Mouse (Mus musculus) kidney, adult 2 months (tissue): ENCODE data around the gene Srarp. TPM values are rescaled to one million over a fixed set of nuclear protein-coding genes. Genes with fewer than 3 reads are reported as not detected.

Experiments
- DNase-seq: peaks from one replicate; pipeline ENCODE4 v3.0.0; 2021
- H3K27ac ChIP-seq: fragments of 200-500 bp; 2 replicates; pipeline ENCODE4 v1.5.1; 2012; ENCODE audit warnings: low read depth, low read length, control low read depth, inconsistent platforms; ENCODE audit not compliant: insufficient read depth
- H3K27me3 ChIP-seq: fragments of 200-500 bp; replicated peaks from 2 replicates; pipeline ENCODE4 v1.6.1; 2012; ENCODE audit warnings: mild to moderate bottlenecking, moderate library complexity, low read length, inconsistent platforms; ENCODE audit not compliant: control insufficient read depth, insufficient read depth
- H3K36me3 ChIP-seq: fragments of 200-500 bp; 2 replicates; pipeline ENCODE4 v1.6.1; 2012; ENCODE audit warnings: mild to moderate bottlenecking, moderate library complexity, low read length, inconsistent platforms; ENCODE audit not compliant: control insufficient read depth, insufficient read depth
- H3K4me1 ChIP-seq: fragments of 200-500 bp; 2 replicates; pipeline ENCODE4 v1.6.1; 2011; ENCODE audit warnings: low read length; ENCODE audit not compliant: control insufficient read depth, insufficient read depth
- H3K4me3 ChIP-seq: fragments of 200-500 bp; 2 replicates; pipeline ENCODE4 v1.5.1; 2011; ENCODE audit warnings: mild to moderate bottlenecking, low read depth, low read length, control low read depth; ENCODE audit not compliant: insufficient read depth
- CTCF ChIP-seq: fragments of 200-500 bp; conservative IDR thresholded peaks from 2 replicates; pipeline ENCODE4 v1.5.1; 2011; ENCODE audit warnings: low read depth, mild to moderate bottlenecking, control low read depth, low read length, moderate library complexity, mixed read lengths; ENCODE audit not compliant: insufficient read depth, insufficient read length
- POLR2A ChIP-seq: fragments of 200-500 bp; IDR thresholded peaks from one replicate; pipeline ENCODE4 v1.6.1; 2011; ENCODE audit warnings: low read depth, low read length, control low read depth
- WGBS: fragments of 180-500 bp; shearing (Covaris S2); methylation state at CpG from one replicate; pipeline ENCODE4 v1.1.7; 2018; 5-methylcytosine and 5-hydroxymethylcytosine counted together
- polyA plus RNA-seq: library from polyadenylated mRNA; depleted of rRNA; stranded (reverse); fragments of >200 nt; gene quantifications from 2 replicates; pipeline ENCODE4 v1.2.3, GENCODE M21; 2012

Srarp gene
- polyA plus RNA-seq, 1 experiment: 0.11 TPM

DNA sequence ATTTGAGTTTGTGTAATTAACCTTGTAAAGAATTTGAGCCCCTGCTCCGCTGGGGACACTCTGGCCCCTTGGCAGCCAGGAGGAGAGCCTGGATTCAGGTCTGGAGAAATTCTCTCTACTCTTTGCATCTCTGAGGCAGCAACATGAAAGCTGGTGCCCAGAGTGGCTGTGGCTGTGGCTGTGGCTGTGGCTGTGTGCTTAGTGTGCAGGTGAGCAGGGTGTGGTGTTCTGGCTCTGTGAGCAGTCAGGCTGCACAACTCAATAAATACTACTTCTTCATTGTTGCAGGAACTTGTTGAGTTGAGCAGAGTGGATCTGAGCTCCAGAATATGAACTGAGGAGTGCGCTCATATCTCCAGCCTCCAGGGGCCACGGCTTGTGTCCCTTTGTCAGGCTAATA is 23.0 kb upstream of the Srarp start:
- no peak for DNase-seq
- no peak for TF ChIP-seq CTCF
- no peak for TF ChIP-seq POLR2A
- Histone ChIP-seq H3K4me3 (no peak overlapping the region), H3K4me1 (peaks cover 12% of the 10 kb centered on the region; the same call in 1 of the 2 replicates), H3K27me3 (no peaks in the 10 kb centered on the region), H3K36me3 (no peaks in the 10 kb centered on the region), H3K27ac (no peak overlapping the region)
- 82% methylated on average over 3 of the region's 3 CpGs for WGBS

DNA sequence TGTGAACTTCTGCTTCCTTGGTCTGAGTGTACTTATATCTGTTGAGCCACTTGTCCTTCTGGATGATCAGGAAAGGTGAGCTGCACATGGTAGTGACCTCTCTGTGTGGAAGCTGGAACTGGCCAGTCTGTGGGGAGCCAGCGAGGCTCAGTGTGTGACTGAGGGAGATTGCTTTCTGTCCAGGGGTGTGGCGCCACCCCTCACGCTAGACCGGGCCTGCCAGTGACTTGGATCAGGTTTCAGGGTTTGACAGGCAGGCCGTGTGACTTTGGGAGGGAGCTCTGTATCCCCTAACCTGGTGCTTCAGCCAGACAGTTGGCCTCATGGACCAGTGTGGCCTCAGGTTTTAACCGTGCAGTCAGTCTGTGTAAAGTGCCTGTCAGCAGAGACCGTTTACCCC is 22.3 kb upstream of the Srarp start:
- Histone ChIP-seq H3K4me1 (peaks cover 7% of the 10 kb centered on the region; the same call in 1 of the 2 replicates), H3K36me3 (no peaks in the 10 kb centered on the region), H3K27me3 (no peaks in the 10 kb centered on the region), H3K4me3 (no peak overlapping the region), H3K27ac (peak overlapping the region; percentile 35; the same call in 1 of the 2 replicates)
- WGBS: 34% methylated on average over 7 of the region's 7 CpGs
- TF ChIP-seq CTCF: no peak
- no peak for TF ChIP-seq POLR2A
- DNase-seq: peak; percentile 57

DNA sequence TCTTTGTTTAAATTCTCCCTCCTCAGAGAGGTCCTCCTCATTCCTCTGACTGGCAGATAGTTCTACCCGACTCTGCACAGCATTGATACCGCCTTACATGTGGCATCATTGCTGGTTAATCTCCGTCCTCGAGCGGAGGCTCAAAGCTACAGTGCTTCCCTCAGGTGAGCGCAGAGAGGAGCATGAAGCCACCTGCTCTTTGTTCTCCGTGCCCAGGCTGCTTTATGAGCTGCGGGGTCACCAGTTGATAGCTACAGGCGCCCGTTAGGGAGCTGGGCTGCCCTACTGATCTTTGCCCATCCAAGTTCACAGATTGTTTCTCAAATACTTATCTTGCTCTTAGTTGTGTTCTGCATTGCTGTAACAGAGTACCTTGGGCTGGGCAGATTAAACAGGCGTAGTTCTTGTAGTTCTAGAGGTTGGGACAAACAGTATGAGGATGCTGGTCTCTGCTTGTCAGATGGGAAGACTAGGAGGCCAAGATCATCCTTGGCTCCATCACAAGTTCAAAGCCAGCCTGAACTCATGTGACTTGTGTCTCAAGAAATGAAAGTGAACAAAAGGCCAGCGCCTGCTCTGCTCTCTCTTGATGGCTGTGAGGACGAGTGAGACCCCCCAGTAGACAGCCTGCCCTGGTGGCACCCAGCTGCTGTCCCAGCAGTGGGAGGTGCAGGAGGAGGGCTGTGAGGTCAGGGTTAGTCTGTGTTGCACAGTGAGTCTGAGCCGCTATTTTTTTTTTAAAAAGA is 20.5 kb upstream of the Srarp start:
- WGBS: 87% methylated on average over 14 of the region's 14 CpGs
- peaks cover 14% of the 10 kb centered on the region for H3K4me1 ChIP-seq
- no peak for DNase-seq
- no peak overlapping the region for H3K4me3 ChIP-seq
- H3K36me3 ChIP-seq: no peaks in the 10 kb centered on the region
- H3K27ac ChIP-seq: no peak overlapping the region
- TF ChIP-seq POLR2A (no peak), CTCF (no peak)
- no peaks in the 10 kb centered on the region for H3K27me3 ChIP-seq

DNA sequence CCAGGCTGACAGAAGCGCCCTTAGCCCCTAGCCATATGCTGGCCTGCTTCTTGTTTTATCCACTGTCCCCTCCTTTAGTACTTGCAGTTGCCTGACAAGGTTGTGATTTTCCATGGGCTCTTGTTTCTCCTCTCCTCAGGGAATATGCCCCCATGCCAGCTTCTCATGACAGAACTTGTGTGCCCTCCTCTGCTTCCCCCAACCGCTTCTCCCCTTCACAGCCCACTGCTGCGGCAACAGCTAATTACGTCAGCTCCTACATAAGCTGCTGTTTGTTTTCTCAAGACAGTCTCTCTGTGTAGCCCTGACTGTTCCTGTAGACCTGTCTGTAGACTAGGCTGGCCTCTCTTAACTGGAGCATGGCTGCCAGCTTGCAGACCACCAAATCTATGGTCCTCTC is 19.6 kb upstream of the Srarp start:
- H3K36me3 ChIP-seq: no peaks in the 10 kb centered on the region
- no peak overlapping the region for H3K27ac ChIP-seq
- H3K4me3 ChIP-seq: no peak overlapping the region
- DNase-seq: no peak
- H3K4me1 ChIP-seq: peaks cover 14% of the 10 kb centered on the region
- 84% methylated on average over 4 of the region's 4 CpGs for WGBS
- no peak for TF ChIP-seq CTCF
- no peak for TF ChIP-seq POLR2A
- no peaks in the 10 kb centered on the region for H3K27me3 ChIP-seq

DNA sequence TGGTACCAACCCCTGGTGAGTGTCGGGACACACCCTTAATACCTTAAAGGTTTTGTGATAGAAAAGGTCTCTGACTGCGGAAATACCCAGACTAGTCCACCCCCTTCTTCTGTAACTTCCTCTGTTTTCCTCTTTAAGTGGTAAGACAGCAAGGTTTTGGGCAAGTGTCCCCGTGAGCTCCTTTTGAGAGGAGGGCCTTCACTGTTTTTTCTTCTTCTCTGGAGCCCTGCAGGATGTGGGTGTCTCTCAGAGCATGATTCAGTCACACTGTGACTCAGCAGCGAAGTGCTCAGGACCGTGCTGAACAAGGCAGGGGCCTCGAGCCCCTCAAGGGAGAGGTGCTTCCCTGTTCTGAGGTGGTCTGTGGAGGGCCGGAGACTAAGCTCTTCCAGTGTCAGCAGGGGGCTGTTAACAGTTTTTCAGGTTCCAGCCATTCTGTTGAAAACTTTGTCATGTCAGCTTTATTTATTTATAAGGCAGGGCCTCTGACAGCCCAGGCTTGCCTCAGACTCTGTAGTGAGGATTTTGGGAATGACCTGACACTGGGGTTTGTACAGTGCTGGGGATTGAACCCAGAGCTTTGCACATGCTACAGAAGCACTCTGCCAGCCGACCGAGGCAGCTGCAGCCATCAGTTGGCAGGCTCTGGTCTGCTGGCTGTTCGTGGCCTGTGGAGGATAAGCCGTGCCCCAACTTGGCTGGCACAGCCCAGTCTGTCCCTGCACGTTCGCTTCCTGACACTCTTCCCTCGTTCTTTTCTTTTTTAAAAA is 18.9 kb upstream of the Srarp start:
- TF ChIP-seq CTCF (no peak), POLR2A (no peak)
- no peak overlapping the region for H3K4me3 ChIP-seq
- no peaks in the 10 kb centered on the region for H3K36me3 ChIP-seq
- H3K4me1 ChIP-seq: peaks cover 14% of the 10 kb centered on the region
- no peaks in the 10 kb centered on the region for H3K27me3 ChIP-seq
- no peak overlapping the region for H3K27ac ChIP-seq
- DNase-seq: no peak
- 75% methylated on average over 14 of the region's 14 CpGs for WGBS

DNA sequence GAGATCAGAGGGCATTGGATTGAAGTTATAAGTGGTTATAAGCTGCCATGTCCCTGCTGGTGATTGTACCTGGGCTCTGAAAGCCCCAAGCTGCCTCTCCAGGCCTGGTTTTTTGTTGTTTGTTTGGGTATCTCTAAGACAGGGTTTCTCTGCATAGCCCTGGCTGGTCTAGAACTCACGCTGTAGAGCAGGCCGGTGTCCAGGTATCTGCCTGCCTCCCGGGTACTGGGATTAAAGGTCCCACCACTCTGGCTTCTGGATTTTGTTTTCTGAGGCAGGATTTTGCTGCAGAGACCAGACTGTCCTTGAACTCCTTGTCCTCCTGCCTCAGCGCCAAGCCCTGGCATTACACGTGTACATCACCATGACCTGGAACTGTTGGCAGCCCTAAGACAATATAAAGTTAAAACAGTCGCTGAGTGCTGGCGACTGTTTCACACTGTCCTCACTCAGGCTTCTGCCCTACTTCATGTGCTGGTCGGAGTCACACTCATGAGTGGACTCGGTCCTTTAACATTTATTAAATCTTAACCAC is 16.1 kb upstream of the Srarp start:
- no peak overlapping the region for H3K4me3 ChIP-seq
- WGBS: 67% methylated on average over 9 of the region's 9 CpGs
- H3K4me1 ChIP-seq: peaks cover 9% of the 10 kb centered on the region
- peak; percentile 43 for DNase-seq
- no peak for TF ChIP-seq CTCF
- TF ChIP-seq POLR2A: no peak
- no peaks in the 10 kb centered on the region for H3K36me3 ChIP-seq
- H3K27me3 ChIP-seq: no peaks in the 10 kb centered on the region
- no peak overlapping the region for H3K27ac ChIP-seq

DNA sequence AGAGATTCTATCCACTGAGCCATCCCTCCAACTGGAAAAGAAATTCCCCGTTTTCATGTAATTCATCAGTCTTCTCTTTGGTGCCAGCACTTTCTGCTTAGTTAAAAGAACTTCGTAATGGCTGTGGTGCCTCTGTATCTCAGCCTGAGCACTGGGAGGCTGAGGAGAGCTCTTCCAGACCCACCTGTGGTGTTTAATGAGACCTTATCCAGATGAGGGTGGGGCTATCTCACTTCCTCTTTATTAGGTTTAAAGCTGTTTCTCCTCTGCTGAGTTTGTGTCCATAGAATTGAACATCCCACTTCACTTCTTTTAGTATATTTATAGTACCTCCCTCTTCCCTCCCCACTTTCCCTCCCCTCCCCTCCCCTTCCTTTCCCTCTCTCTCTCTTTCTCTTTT is 15.3 kb upstream of the Srarp start:
- no peaks in the 10 kb centered on the region for H3K27me3 ChIP-seq
- H3K4me3 ChIP-seq: no peak overlapping the region
- H3K4me1 ChIP-seq: peaks cover 9% of the 10 kb centered on the region
- TF ChIP-seq POLR2A: no peak
- no peak for TF ChIP-seq CTCF
- no peak overlapping the region for H3K27ac ChIP-seq
- no peak for DNase-seq
- 85% methylated on average over 2 of the region's 2 CpGs for WGBS
- H3K36me3 ChIP-seq: no peaks in the 10 kb centered on the region
